Comparison of ENCODE assay signal across 9 mouse cellular contexts in the genomic region with DNA sequence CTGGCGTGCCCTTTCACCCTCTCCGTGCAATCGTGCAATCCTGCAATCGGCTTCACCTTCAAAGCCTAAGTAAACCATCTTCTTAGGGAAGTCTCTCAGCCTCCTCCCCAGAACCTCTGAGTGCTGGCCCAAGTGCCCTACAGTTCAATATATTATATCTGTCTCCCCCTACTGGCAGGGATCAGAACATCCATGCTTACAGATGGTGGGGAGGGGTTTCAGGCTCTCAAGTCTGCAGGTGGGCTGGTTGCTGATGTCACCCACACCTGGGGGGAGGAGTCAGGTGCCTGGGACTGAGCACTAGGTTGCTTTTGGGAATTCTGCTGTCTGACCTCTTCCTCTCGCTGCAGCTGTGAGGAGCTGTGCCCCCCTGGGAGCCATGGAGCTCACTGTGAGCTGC.
DNase-seq lines count a peak whose midpoint lies in the region; ATAC-seq and TF ChIP-seq lines count a peak whose summit lies in the region.
"Had no signal": no experiment of that assay in that cellular context is flagged by ENCODE, and none has a peak within 500 bp of the region (broad histone marks: within the 10 kb centered on the region; RNA-seq: fewer than 3 reads in every experiment).

No protein-coding gene starts in this region.

- H3K36me3 ChIP-seq in E14TG2a.4 (ENCODE audit: insufficient read depth, low read length) = no peaks in the 10 kb centered on the region
- H3K36me3 ChIP-seq in forebrain, embryonic 15.5 days = no peaks in the 10 kb centered on the region
- H3K36me3 ChIP-seq: lung, embryonic 15.5 days had no signal

- no peak overlapping the region for H3K9ac ChIP-seq in forebrain, embryonic 15.5 days (replicated peaks)
- H3K9ac ChIP-seq: lung, embryonic 15.5 days had no signal

- peak; percentile 20 for DNase-seq in gastrocnemius, postnatal 10 days
- DNase-seq in gastrocnemius, postnatal 25 days = no peak
- peak; percentile 53 to 58 for DNase-seq in kidney, postnatal 4 days
- DNase-seq in thymus, postnatal 36 days = peak; percentile 6 to 9

- peak; percentile 52; the same call in 1 of the 2 replicates for ATAC-seq in cerebellum, adult (ENCODE audit: insufficient number of reproducible peaks, low FRiP score, low TSS enrichment)
- peak; percentile 60 for ATAC-seq in forebrain, embryonic 15.5 days (replicated peaks)
- peak; percentile 55; the same call in 1 of the 2 replicates for ATAC-seq in megakaryocyte progenitor cell, adult 5-6 weeks (replicated peaks; ENCODE audit: poor library complexity)

- H3K27ac ChIP-seq in forebrain, embryonic 15.5 days (replicated peaks) = no peak overlapping the region
- H3K27ac ChIP-seq: lung, embryonic 15.5 days had no signal

- no peak overlapping the region for H3K4me2 ChIP-seq in forebrain, embryonic 15.5 days (replicated peaks)
- H3K4me2 ChIP-seq: lung, embryonic 15.5 days had no signal

- H3K4me1 ChIP-seq in E14TG2a.4 (replicated peaks; ENCODE audit: low read depth, low read length) = peaks cover 55% of the 10 kb centered on the region
- H3K4me1 ChIP-seq in forebrain, embryonic 15.5 days = peaks cover 25% of the 10 kb centered on the region

- H3K9me3 ChIP-seq in E14TG2a.4 (ENCODE audit: low read length) = no peaks in the 10 kb centered on the region
- no peaks in the 10 kb centered on the region for H3K9me3 ChIP-seq in forebrain, embryonic 15.5 days
- H3K9me3 ChIP-seq: lung, embryonic 15.5 days had no signal

- H3K27me3 ChIP-seq in E14TG2a.4 (ENCODE audit: insufficient read depth, low read length) = peaks cover 50% of the 10 kb centered on the region
- H3K27me3 ChIP-seq in forebrain, embryonic 15.5 days = no peaks in the 10 kb centered on the region

- 20% methylated on average over 5 of the region's 5 CpGs for WGBS in forebrain, embryonic 15.5 days

- TF ChIP-seq CTCF in E14TG2a.4 (conservative IDR thresholded peaks at IDR 0.05; ENCODE audit: low read length) = peak; percentile 80

- no peak overlapping the region for H3K4me3 ChIP-seq in E14TG2a.4 (replicated peaks; ENCODE audit: low read length)
- H3K4me3 ChIP-seq in forebrain, embryonic 15.5 days = no peak overlapping the region
- H3K4me3 ChIP-seq: lung, embryonic 15.5 days had no signal
